Mouse (Mus musculus) heart, postnatal 0 days (tissue): Measurements from ENCODE around the gene Cmtr1.

Source experiments
- CTCF ChIP-seq: IDR thresholded peaks from 2 replicates; pipeline ENCODE4 v1.5.1; 2016; ENCODE audit warnings: antibody characterized with exemption, control low read depth, low read depth
- EP300 ChIP-seq: IDR thresholded peaks from 2 replicates; pipeline ENCODE4 v1.6.1; 2016; ENCODE audit warnings: antibody characterized with exemption, low read depth

- TF ChIP-seq CTCF (no peak), EP300 (no peak)
Measured at GRCm38 (mm10) chr17:29747466-29747865, 87.1 kb downstream of the Cmtr1 start.
